In the genomic region with DNA sequence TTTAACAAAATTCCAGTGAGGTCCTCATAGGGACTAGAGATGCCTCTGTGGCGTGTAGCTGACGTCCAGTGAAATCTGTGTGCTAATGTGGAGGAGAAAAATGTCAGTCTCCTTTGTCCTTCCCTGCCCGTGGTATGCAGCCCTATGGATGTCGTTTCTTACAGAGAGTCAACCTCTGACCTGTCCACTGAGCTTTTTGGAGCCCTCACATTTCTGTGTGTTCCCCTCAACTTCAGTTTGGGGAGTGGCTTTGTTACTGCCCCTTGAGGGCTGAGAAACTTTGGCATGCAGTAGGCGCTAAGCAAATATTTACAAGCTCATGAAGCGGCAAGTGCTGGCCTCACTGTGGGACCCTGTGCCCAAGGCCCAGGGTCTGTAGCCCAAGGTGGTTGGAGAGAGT, we compare ENCODE assay signal across 9 mouse cellular contexts. TPM values are rescaled to one million over a fixed set of nuclear protein-coding genes. Genes with fewer than 3 reads are reported as not detected.
DNase-seq lines count a peak whose midpoint lies in the region; ATAC-seq and TF ChIP-seq lines count a peak whose summit lies in the region.
"Had no signal": no experiment of that assay in that cellular context is flagged by ENCODE, and none has a peak within 500 bp of the region (broad histone marks: within the 10 kb centered on the region; RNA-seq: fewer than 3 reads in every experiment).

No protein-coding gene starts in this region.

- H3K4me1 ChIP-seq in liver, adult 2 months (ENCODE audit: control insufficient read depth, insufficient read depth, low read length) = peaks cover 26% of the 10 kb centered on the region
- H3K4me1 ChIP-seq in hindbrain, embryonic 12.5 days = peaks cover 58% of the 10 kb centered on the region
- H3K4me1 ChIP-seq in lung, embryonic 16.5 days (replicated peaks; ENCODE audit: control insufficient read depth, insufficient read depth, low read length) = peaks cover 59% of the 10 kb centered on the region

- no peaks in the 10 kb centered on the region for H3K36me3 ChIP-seq in liver, adult 2 months (ENCODE audit: control insufficient read depth, insufficient read depth, low read length)
- H3K36me3 ChIP-seq in hindbrain, embryonic 12.5 days = peaks cover 36% of the 10 kb centered on the region
- H3K36me3 ChIP-seq in lung, embryonic 16.5 days (ENCODE audit: control insufficient read depth, insufficient read depth, low read length) = peaks cover 9% of the 10 kb centered on the region

- no peak for TF ChIP-seq POLR2A in liver, adult 2 months (IDR thresholded peaks at IDR 0.05; ENCODE audit: extremely low read depth, insufficient read depth, low read length)

- no peak for ATAC-seq in hindbrain, embryonic 12.5 days (ENCODE audit: low FRiP score)
- no peak for ATAC-seq in lung, embryonic 16.5 days (ENCODE audit: low read depth)
- no peak for ATAC-seq in megakaryocyte-erythroid progenitor cell, adult 5-6 weeks (replicated peaks; ENCODE audit: low FRiP score, low TSS enrichment, poor library complexity, severe bottlenecking)

- 0 out of 2 replicates have a peak overlapping the region, but pooled peaks have one; percentile 29 for H3K9ac ChIP-seq in liver, adult 2 months (ENCODE audit: low read depth, low read length)
- peak overlapping the region; percentile 83 for H3K9ac ChIP-seq in hindbrain, embryonic 12.5 days
- H3K9ac ChIP-seq in lung, embryonic 16.5 days (ENCODE audit: low read length) = peak overlapping the region; percentile 97

- H3K79me2 ChIP-seq in liver, adult 2 months (ENCODE audit: control insufficient read depth, insufficient read depth, low read length) = peaks cover 12% of the 10 kb centered on the region

- H3K9me3 ChIP-seq in hindbrain, embryonic 12.5 days (replicated peaks) = no peaks in the 10 kb centered on the region
- H3K9me3 ChIP-seq in lung, embryonic 16.5 days (ENCODE audit: control insufficient read depth, low read length) = no peaks in the 10 kb centered on the region

- WGBS in liver, adult 2 months = 23% methylated on average over 6 of the region's 6 CpGs
- WGBS in hindbrain, embryonic 12.5 days = 13% methylated on average over 6 of the region's 6 CpGs
- WGBS in lung, embryonic 16.5 days = 18% methylated on average over 6 of the region's 6 CpGs

- no peak overlapping the region for H3K4me3 ChIP-seq in liver, adult 2 months (ENCODE audit: insufficient read depth, low read depth, low read length)
- peak overlapping the region; percentile 46 for H3K4me3 ChIP-seq in hindbrain, embryonic 12.5 days
- peak overlapping the region; percentile 86 for H3K4me3 ChIP-seq in lung, embryonic 16.5 days (ENCODE audit: low read length)
- H3K4me3 ChIP-seq: erythroblast, embryonic 14.5 days had no signal

- peak overlapping the region; percentile 94 for H3K4me2 ChIP-seq in hindbrain, embryonic 12.5 days (replicated peaks)
- peak overlapping the region; percentile 87 for H3K4me2 ChIP-seq in lung, embryonic 16.5 days (ENCODE audit: low read depth, low read length)

- H3K27me3 ChIP-seq in liver, adult 2 months (ENCODE audit: control insufficient read depth, insufficient read depth, low read length) = no peaks in the 10 kb centered on the region
- H3K27me3 ChIP-seq in hindbrain, embryonic 12.5 days = no peaks in the 10 kb centered on the region
- no peaks in the 10 kb centered on the region for H3K27me3 ChIP-seq in lung, embryonic 16.5 days (ENCODE audit: control insufficient read depth, insufficient read depth, low read depth, low read length)

- H3K27ac ChIP-seq in liver, adult 2 months (replicated peaks; ENCODE audit: insufficient read depth, low read depth, low read length) = peak overlapping the region; percentile 60
- H3K27ac ChIP-seq in hindbrain, embryonic 12.5 days = peak overlapping the region; percentile 98
- H3K27ac ChIP-seq in lung, embryonic 16.5 days (ENCODE audit: low read length) = peak overlapping the region; percentile 99

- no peak for TF ChIP-seq CTCF in liver, adult 2 months (IDR thresholded peaks at IDR 0.05; ENCODE audit: low read depth, low read length)

- peak; percentile 61 for DNase-seq in liver, adult 2 months (ENCODE audit: extremely low read depth, low read depth, low spot score)
- DNase-seq in liver = no peak
- no peak for DNase-seq in urinary bladder, postnatal 14 days (ENCODE audit: low spot score)
- no peak for DNase-seq in urinary bladder, adult 18-20 months (ENCODE audit: low spot score in 2 of 2)
- no peak for DNase-seq in cerebellum, postnatal 10 days

RNA-seq across cellular contexts. Expression of a gene that starts 2.1 kb away (rescaled TPM):
- total RNA-seq in liver, adult 2 months (2014; rRNA removed) = 10.9 and 17.9 TPM in 2 replicates
- 15.4 and 26.5 TPM in 2 replicates for polyA plus RNA-seq in liver, adult 2 months (2012; rRNA removed)
- polyA plus RNA-seq in hindbrain, embryonic 12.5 days (2016; fragmentation: Nextera tagmentation; extraction: Ambion mirVana) = 38.4 and 41.2 TPM in 2 replicates
- 17.4 and 18.6 TPM in 2 replicates for polyA plus RNA-seq in lung, embryonic 16.5 days (2015; fragmentation: Nextera tagmentation; extraction: Ambion mirVana)
- total RNA-seq in megakaryocyte-erythroid progenitor cell, adult 5-6 weeks (2014; fragmentation: Nextera tagmentation) = 1.3 TPM in 1 of 2 replicates, not detected in the other
- not detected in 2 replicates for total RNA-seq in megakaryocyte-erythroid progenitor cell, adult 5-6 weeks (2017)

RNA-seq across cellular contexts. Expression of a gene that starts 14.9 kb away (rescaled TPM):
- total RNA-seq in liver, adult 2 months (2014; rRNA removed) = 53.4 and 54.7 TPM in 2 replicates
- polyA plus RNA-seq in liver, adult 2 months (2012; rRNA removed) = 23.3 and 24.4 TPM in 2 replicates
- 746 and 747 TPM in 2 replicates for polyA plus RNA-seq in hindbrain, embryonic 12.5 days (2016; fragmentation: Nextera tagmentation; extraction: Ambion mirVana)
- polyA plus RNA-seq in lung, embryonic 16.5 days (2015; fragmentation: Nextera tagmentation; extraction: Ambion mirVana) = 524 and 545 TPM in 2 replicates
- total RNA-seq in megakaryocyte-erythroid progenitor cell, adult 5-6 weeks (2014; fragmentation: Nextera tagmentation) = 418 and 530 TPM in 2 replicates
- total RNA-seq in megakaryocyte-erythroid progenitor cell, adult 5-6 weeks (2017) = 113 and 115 TPM in 2 replicates

RNA-seq across cellular contexts. Expression of a gene that starts 15.0 kb away (rescaled TPM):
- 7.5 and 8.6 TPM in 2 replicates for total RNA-seq in liver, adult 2 months (2014; rRNA removed)
- 7.2 and 8.2 TPM in 2 replicates for polyA plus RNA-seq in liver, adult 2 months (2012; rRNA removed)
- 11.9 and 12.1 TPM in 2 replicates for polyA plus RNA-seq in hindbrain, embryonic 12.5 days (2016; fragmentation: Nextera tagmentation; extraction: Ambion mirVana)
- 11.2 and 13.1 TPM in 2 replicates for polyA plus RNA-seq in lung, embryonic 16.5 days (2015; fragmentation: Nextera tagmentation; extraction: Ambion mirVana)
- total RNA-seq in megakaryocyte-erythroid progenitor cell, adult 5-6 weeks (2014; fragmentation: Nextera tagmentation) = 12.2 and 17.1 TPM in 2 replicates
- 14.2 and 16.6 TPM in 2 replicates for total RNA-seq in megakaryocyte-erythroid progenitor cell, adult 5-6 weeks (2017)

RNA-seq across cellular contexts. Expression of a gene that starts 23.4 kb away (rescaled TPM):
- 5.1 and 5.4 TPM in 2 replicates for total RNA-seq in liver, adult 2 months (2014; rRNA removed)
- 9.2 and 10.3 TPM in 2 replicates for polyA plus RNA-seq in liver, adult 2 months (2012; rRNA removed)
- polyA plus RNA-seq in hindbrain, embryonic 12.5 days (2016; fragmentation: Nextera tagmentation; extraction: Ambion mirVana) = 29.3 and 31.8 TPM in 2 replicates
- 22.8 and 24.7 TPM in 2 replicates for polyA plus RNA-seq in lung, embryonic 16.5 days (2015; fragmentation: Nextera tagmentation; extraction: Ambion mirVana)
- 14.9 and 26.3 TPM in 2 replicates for total RNA-seq in megakaryocyte-erythroid progenitor cell, adult 5-6 weeks (2014; fragmentation: Nextera tagmentation)
- total RNA-seq in megakaryocyte-erythroid progenitor cell, adult 5-6 weeks (2017) = 9.8 and 19.2 TPM in 2 replicates

RNA-seq across cellular contexts. Expression of a gene that starts 37.8 kb away (rescaled TPM):
- total RNA-seq in liver, adult 2 months (2014; rRNA removed) = 7.7 and 8.4 TPM in 2 replicates
- polyA plus RNA-seq in liver, adult 2 months (2012; rRNA removed) = 30.7 and 41.1 TPM in 2 replicates
- polyA plus RNA-seq in hindbrain, embryonic 12.5 days (2016; fragmentation: Nextera tagmentation; extraction: Ambion mirVana) = 8.0 and 9.9 TPM in 2 replicates
- 12.1 and 13.2 TPM in 2 replicates for polyA plus RNA-seq in lung, embryonic 16.5 days (2015; fragmentation: Nextera tagmentation; extraction: Ambion mirVana)
- total RNA-seq in megakaryocyte-erythroid progenitor cell, adult 5-6 weeks (2014; fragmentation: Nextera tagmentation) = 17.1 and 29.7 TPM in 2 replicates
- total RNA-seq in megakaryocyte-erythroid progenitor cell, adult 5-6 weeks (2017) = 4.7 and 5.1 TPM in 2 replicates

Comparison
In these comparisons a context has a peak if more than half of its experiments do, and no peak if none do; other contexts are left out.
1. H3K9ac ChIP-seq: peak in every context shown above with its lines; median percentile 97 in lung, embryonic 16.5 days; 83 in hindbrain, embryonic 12.5 days; 29 in liver, adult 2 months.
2. RNA of a gene that starts 14.9 kb away (polyA plus RNA-seq): 746 to 747 TPM in hindbrain, embryonic 12.5 days and 524 to 545 TPM in lung, embryonic 16.5 days; 23.3 to 24.4 TPM in liver, adult 2 months; every median in the first group is over 10 times any median in the second.
3. Peak in every context shown above with its lines, with median percentiles within 50 percentile points of each other: H3K27ac ChIP-seq.